Comparison of ENCODE assay signal across 11 mouse cellular contexts in the genomic region with DNA sequence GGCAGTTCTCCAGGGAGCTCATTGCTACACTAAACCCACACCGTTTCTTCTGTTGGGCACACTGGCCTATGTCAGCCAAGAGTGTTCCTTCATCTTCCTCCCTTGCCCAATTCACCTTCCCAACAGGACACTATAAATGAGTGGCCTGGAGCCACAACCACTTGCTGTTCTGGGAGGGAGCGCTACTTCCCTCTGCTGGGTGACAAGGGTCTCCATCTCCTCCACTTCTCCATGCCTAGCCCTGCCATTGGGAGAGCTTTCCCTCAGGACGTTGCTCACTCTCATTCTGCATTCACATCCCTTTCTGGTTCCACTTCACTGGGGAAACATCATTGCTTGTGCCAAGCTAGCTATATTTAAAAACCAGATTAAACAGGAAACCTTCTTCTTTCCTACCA. TPM values are rescaled to one million over a fixed set of nuclear protein-coding genes. Genes with fewer than 3 reads are reported as not detected.
A peak's percentile ranks its signal among the peaks of the same experiment; 100 is the strongest.
DNase-seq lines count a peak whose midpoint lies in the region; ATAC-seq and TF ChIP-seq lines count a peak whose summit lies in the region.
"Had no signal": no experiment of that assay in that cellular context is flagged by ENCODE, and none has a peak within 500 bp of the region (broad histone marks: within the 10 kb centered on the region; RNA-seq: fewer than 3 reads in every experiment).

No protein-coding gene starts in this region.

- TF ChIP-seq EP300 in heart, adult 2 months (IDR thresholded peaks at IDR 0.05; ENCODE audit: insufficient read depth, low read depth, low read length), result no peak

- H3K79me2 ChIP-seq in heart, adult 2 months (replicated peaks; ENCODE audit: control insufficient read depth, insufficient read depth, low read length), result no peaks in the 10 kb centered on the region

- ATAC-seq in heart, embryonic 12.5 days (ENCODE audit: insufficient number of reproducible peaks, low FRiP score), result no peak
- ATAC-seq in midbrain, embryonic 11.5 days (ENCODE audit: low FRiP score), result peak; percentile 36; the same call in 1 of the 2 replicates
- peak; percentile 20; the same call in 1 of the 2 replicates for ATAC-seq in hindbrain, embryonic 11.5 days (ENCODE audit: low FRiP score)
- ATAC-seq in stomach, embryonic 15.5 days (ENCODE audit: insufficient read depth, low FRiP score, low read depth), result no peak

- intact Hi-C loops in heart, adult 2 months (cut with DNase I), result no loop called here

- no peak overlapping the region for H3K4me3 ChIP-seq in heart, adult 2 months
- H3K4me3 ChIP-seq in heart, embryonic 12.5 days, result no peak overlapping the region
- H3K4me3 ChIP-seq in midbrain, embryonic 11.5 days (ENCODE audit: low read depth, low read length), result no peak overlapping the region
- no peak overlapping the region for H3K4me3 ChIP-seq in midbrain, embryonic 10.5 days
- no peak overlapping the region for H3K4me3 ChIP-seq in hindbrain, embryonic 11.5 days (ENCODE audit: low read depth, low read length)
- H3K4me3 ChIP-seq in stomach, embryonic 15.5 days (replicated peaks), result no peak overlapping the region
- H3K4me3 ChIP-seq: embryonic facial prominence, embryonic 15.5 days had no signal

- peaks cover 8% of the 10 kb centered on the region for H3K4me1 ChIP-seq in heart, adult 2 months (ENCODE audit: control insufficient read depth, insufficient read depth, low read length)
- peaks cover 34% of the 10 kb centered on the region for H3K4me1 ChIP-seq in heart, embryonic 12.5 days (replicated peaks)
- peaks cover 28% of the 10 kb centered on the region for H3K4me1 ChIP-seq in midbrain, embryonic 11.5 days (ENCODE audit: control insufficient read depth, insufficient read depth, low read length)
- H3K4me1 ChIP-seq in midbrain, embryonic 10.5 days, result peaks cover 50% of the 10 kb centered on the region
- H3K4me1 ChIP-seq in hindbrain, embryonic 11.5 days (replicated peaks; ENCODE audit: control insufficient read depth, insufficient read depth, low read length), result peaks cover 18% of the 10 kb centered on the region; the same call in 1 of the 2 replicates
- H3K4me1 ChIP-seq in stomach, embryonic 15.5 days, result peaks cover 30% of the 10 kb centered on the region

- H3K27ac ChIP-seq in heart, adult 2 months, result no peak overlapping the region
- no peak overlapping the region for H3K27ac ChIP-seq in heart, embryonic 12.5 days (ENCODE audit: poor library complexity, severe bottlenecking)
- no peak overlapping the region for H3K27ac ChIP-seq in midbrain, embryonic 11.5 days (ENCODE audit: low read depth, low read length)
- no peak overlapping the region for H3K27ac ChIP-seq in midbrain, embryonic 10.5 days (replicated peaks)
- H3K27ac ChIP-seq in hindbrain, embryonic 11.5 days (ENCODE audit: low read depth, low read length), result no peak overlapping the region
- peak overlapping the region; percentile 11; the same call in 1 of the 2 replicates for H3K27ac ChIP-seq in stomach, embryonic 15.5 days

- 68% methylated on average over 3 of the region's 3 CpGs for WGBS in heart, adult 2 months
- WGBS in heart, embryonic 12.5 days, result 46% methylated on average over 3 of the region's 3 CpGs
- 45% methylated on average over 3 of the region's 3 CpGs for WGBS in midbrain, embryonic 11.5 days
- 44% methylated on average over 3 of the region's 3 CpGs for WGBS in midbrain, embryonic 10.5 days
- WGBS in hindbrain, embryonic 11.5 days, result 48% methylated on average over 3 of the region's 3 CpGs
- 58% methylated on average over 3 of the region's 3 CpGs for WGBS in stomach, embryonic 15.5 days

- H3K9ac ChIP-seq in heart, adult 2 months (ENCODE audit: low read depth, low read length), result no peak overlapping the region
- no peak overlapping the region for H3K9ac ChIP-seq in heart, embryonic 12.5 days
- no peak overlapping the region for H3K9ac ChIP-seq in midbrain, embryonic 11.5 days (ENCODE audit: low read length)
- no peak overlapping the region for H3K9ac ChIP-seq in hindbrain, embryonic 11.5 days (ENCODE audit: low read depth, low read length)
- no peak overlapping the region for H3K9ac ChIP-seq in stomach, embryonic 15.5 days
- H3K9ac ChIP-seq: embryonic facial prominence, embryonic 15.5 days had no signal

- no peaks in the 10 kb centered on the region for H3K36me3 ChIP-seq in heart, adult 2 months (ENCODE audit: control insufficient read depth, insufficient read depth, low read length)
- no peaks in the 10 kb centered on the region for H3K36me3 ChIP-seq in heart, embryonic 12.5 days
- no peaks in the 10 kb centered on the region for H3K36me3 ChIP-seq in midbrain, embryonic 11.5 days (ENCODE audit: control insufficient read depth, insufficient read depth, low read length)
- no peaks in the 10 kb centered on the region for H3K36me3 ChIP-seq in midbrain, embryonic 10.5 days
- no peaks in the 10 kb centered on the region for H3K36me3 ChIP-seq in hindbrain, embryonic 11.5 days (ENCODE audit: control insufficient read depth, insufficient read depth, low read length)
- no peaks in the 10 kb centered on the region for H3K36me3 ChIP-seq in stomach, embryonic 15.5 days
- H3K36me3 ChIP-seq: embryonic facial prominence, embryonic 15.5 days had no signal

- no peak for TF ChIP-seq POLR2A in heart, adult 2 months (IDR thresholded peaks at IDR 0.05; ENCODE audit: insufficient read depth, low read depth, low read length)

- no peak overlapping the region for H3K4me2 ChIP-seq in heart, embryonic 12.5 days
- H3K4me2 ChIP-seq in midbrain, embryonic 11.5 days, result no peak overlapping the region
- H3K4me2 ChIP-seq in hindbrain, embryonic 11.5 days (replicated peaks; ENCODE audit: low read depth, low read length), result no peak overlapping the region
- no peak overlapping the region for H3K4me2 ChIP-seq in stomach, embryonic 15.5 days

- no peaks in the 10 kb centered on the region for H3K27me3 ChIP-seq in heart, adult 2 months (ENCODE audit: control insufficient read depth, insufficient read depth, low read length)
- no peaks in the 10 kb centered on the region for H3K27me3 ChIP-seq in heart, embryonic 12.5 days (replicated peaks)
- no peaks in the 10 kb centered on the region; the same call in 1 of the 2 replicates for H3K27me3 ChIP-seq in midbrain, embryonic 11.5 days (ENCODE audit: control insufficient read depth, insufficient read depth, low read length)
- peaks cover 23% of the 10 kb centered on the region for H3K27me3 ChIP-seq in midbrain, embryonic 10.5 days (ENCODE audit: low read depth, poor library complexity, severe bottlenecking)
- no peaks in the 10 kb centered on the region for H3K27me3 ChIP-seq in hindbrain, embryonic 11.5 days (ENCODE audit: control insufficient read depth, insufficient read depth, low read length)
- no peaks in the 10 kb centered on the region for H3K27me3 ChIP-seq in stomach, embryonic 15.5 days (replicated peaks)
- H3K27me3 ChIP-seq: embryonic facial prominence, embryonic 15.5 days had no signal

- H3K9me3 ChIP-seq in heart, embryonic 12.5 days (replicated peaks), result no peaks in the 10 kb centered on the region
- no peaks in the 10 kb centered on the region for H3K9me3 ChIP-seq in midbrain, embryonic 11.5 days (ENCODE audit: control insufficient read depth, low read length)
- no peaks in the 10 kb centered on the region for H3K9me3 ChIP-seq in midbrain, embryonic 10.5 days (replicated peaks)
- H3K9me3 ChIP-seq in hindbrain, embryonic 11.5 days (ENCODE audit: control insufficient read depth, low read length), result no peaks in the 10 kb centered on the region
- no peaks in the 10 kb centered on the region for H3K9me3 ChIP-seq in stomach, embryonic 15.5 days
- H3K9me3 ChIP-seq: embryonic facial prominence, embryonic 15.5 days had no signal

- TF ChIP-seq CTCF in heart, adult 2 months (IDR thresholded peaks at IDR 0.05), result 0 out of 2 replicates have a peak, but pooled peaks have one; percentile 15

- DNase-seq in heart, adult 2 months, result no peak
- DNase-seq in midbrain, embryonic 11.5 days (ENCODE audit: low spot score, missing footprints), result peak; percentile 73
- DNase-seq in midbrain, embryonic 10.5 days (ENCODE audit: low spot score), result no peak
- no peak for DNase-seq in hindbrain, embryonic 11.5 days (ENCODE audit: low spot score)
- no peak for DNase-seq in adrenal gland, postnatal 25 days
- DNase-seq in right cerebral cortex, adult 2 months (ENCODE audit: low spot score in 2 of 2), result no peak

RNA-seq across cellular contexts. Expression of a gene that starts 14.8 kb away (rescaled TPM):
- total RNA-seq in heart, adult 2 months (2021), result 100 to 1,000 TPM; 132 to 145 TPM
- polyA plus RNA-seq in heart, adult 2 months (2012; rRNA removed), result 36.7 and 86.5 TPM in 2 replicates
- 619 and 647 TPM in 2 replicates for polyA plus RNA-seq in heart, embryonic 12.5 days (2016; fragmentation: Nextera tagmentation; extraction: Ambion mirVana)
- polyA plus RNA-seq in midbrain, embryonic 11.5 days (2014; fragmentation: Nextera tagmentation; extraction: Ambion mirVana), result 1,326 and 1,445 TPM in 2 replicates
- 1,154 and 1,167 TPM in 2 replicates for polyA plus RNA-seq in midbrain, embryonic 10.5 days (2016; fragmentation: Nextera tagmentation; extraction: Ambion mirVana)
- 1,591 and 1,601 TPM in 2 replicates for polyA plus RNA-seq in hindbrain, embryonic 11.5 days (2014; fragmentation: Nextera tagmentation; extraction: Ambion mirVana)
- polyA plus RNA-seq in stomach, embryonic 15.5 days (2015; fragmentation: Nextera tagmentation; extraction: Ambion mirVana), result 879 and 956 TPM in 2 replicates
- total RNA-seq in adrenal gland, postnatal 25 days (2021), result 525 and 582 TPM in 2 replicates

RNA-seq across cellular contexts. Expression of a gene that starts 34.0 kb away (rescaled TPM):
- not detected for total RNA-seq in heart, adult 2 months (2021)
- 0.27 TPM in 1 of 2 replicates, not detected in the other for polyA plus RNA-seq in heart, adult 2 months (2012; rRNA removed)
- polyA plus RNA-seq in heart, embryonic 12.5 days (2016; fragmentation: Nextera tagmentation; extraction: Ambion mirVana), result not detected in 2 replicates
- polyA plus RNA-seq in midbrain, embryonic 11.5 days (2014; fragmentation: Nextera tagmentation; extraction: Ambion mirVana), result not detected in 2 replicates
- polyA plus RNA-seq in midbrain, embryonic 10.5 days (2016; fragmentation: Nextera tagmentation; extraction: Ambion mirVana), result not detected in 2 replicates
- not detected in 2 replicates for polyA plus RNA-seq in hindbrain, embryonic 11.5 days (2014; fragmentation: Nextera tagmentation; extraction: Ambion mirVana)
- not detected in 2 replicates for polyA plus RNA-seq in stomach, embryonic 15.5 days (2015; fragmentation: Nextera tagmentation; extraction: Ambion mirVana)
- not detected in 2 replicates for total RNA-seq in adrenal gland, postnatal 25 days (2021)
- polyA plus RNA-seq: embryonic facial prominence, embryonic 15.5 days; intestine, embryonic 14.5 days; stomach, embryonic 16.5 days had no signal

Comparison
In these comparisons a context has a peak if more than half of its experiments do, and no peak if none do; other contexts are left out.
1. ATAC-seq: peak in midbrain, embryonic 11.5 days (single experiment) and hindbrain, embryonic 11.5 days (single experiment); none in heart, embryonic 12.5 days (single experiment) and stomach, embryonic 15.5 days (single experiment).